Mouse (Mus musculus) C2C12 (cell line): ENCODE results near the gene Cd163. TPM values are rescaled to one million over a fixed set of nuclear protein-coding genes. Genes with fewer than 3 reads are reported as not detected.

ENCODE experiments used
- H3K27me3 ChIP-seq: one replicate; pipeline ENCODE4 v1.6.1; 2011; ENCODE audit not compliant: control insufficient read depth, insufficient read depth, insufficient read length
- H3K36me3 ChIP-seq: one replicate; pipeline ENCODE4 v1.6.1; 2011; ENCODE audit not compliant: control insufficient read depth, insufficient read depth
- H3K4me3 ChIP-seq: one replicate; pipeline ENCODE4 v1.5.1; 2011; ENCODE audit warnings: mild to moderate bottlenecking, control low read depth; ENCODE audit not compliant: poor library complexity, insufficient read depth, severe bottlenecking
- H3K79me2 ChIP-seq: one replicate; pipeline ENCODE4 v1.6.1; 2011; ENCODE audit not compliant: control insufficient read depth, insufficient read depth
- H3K79me3 ChIP-seq: one replicate; pipeline ENCODE4 v1.6.1; 2011; ENCODE audit warnings: low read depth, control low read depth
- H3ac ChIP-seq: one replicate; pipeline ENCODE3; 2011; ENCODE audit warnings: low read depth; ENCODE audit not compliant: control insufficient read depth, insufficient read length
- CEBPB ChIP-seq: IDR thresholded peaks from one replicate; pipeline ENCODE4 v1.6.1; 2011; ENCODE audit warnings: low read depth, mild to moderate bottlenecking, control low read depth, moderate library complexity
- CTCF ChIP-seq: IDR thresholded peaks from one replicate; pipeline ENCODE4 v1.5.1; 2011; ENCODE audit not compliant: control insufficient read depth, insufficient read depth, insufficient read length
- FOSL1 ChIP-seq: IDR thresholded peaks from one replicate; pipeline ENCODE4 v1.8.0; 2011; ENCODE audit warnings: mild to moderate bottlenecking, low read length; ENCODE audit not compliant: poor library complexity, insufficient read depth, severe bottlenecking
- MAX ChIP-seq: IDR thresholded peaks from one replicate; pipeline ENCODE4 v1.6.1; 2011; ENCODE audit warnings: mild to moderate bottlenecking, control low read depth
- MYOD1 ChIP-seq: IDR thresholded peaks from one replicate; pipeline ENCODE4 v1.6.1; 2011; ENCODE audit warnings: low read depth; ENCODE audit not compliant: control insufficient read depth, insufficient read length
- MYOG ChIP-seq: IDR thresholded peaks from one replicate; pipeline ENCODE4 v1.6.1; 2011; ENCODE audit not compliant: control insufficient read depth, insufficient read length; ENCODE audit errors: extremely low read depth
- USF1 ChIP-seq: IDR thresholded peaks from one replicate; pipeline ENCODE4 v1.6.1; 2011; ENCODE audit warnings: low read depth, mild to moderate bottlenecking, control low read depth, moderate library complexity
- polyA plus RNA-seq: library from polyadenylated mRNA; unstranded; fragments of >200 nt; fragmentation: generic; extraction: Trizol; gene quantifications from one replicate; pipeline ENCODE4 v1.2.1, GENCODE M21; 2012; ENCODE audit warnings: missing spikeins

Cd163 gene
- polyA plus RNA-seq, 1 experiment: 0.06 TPM

DNA sequence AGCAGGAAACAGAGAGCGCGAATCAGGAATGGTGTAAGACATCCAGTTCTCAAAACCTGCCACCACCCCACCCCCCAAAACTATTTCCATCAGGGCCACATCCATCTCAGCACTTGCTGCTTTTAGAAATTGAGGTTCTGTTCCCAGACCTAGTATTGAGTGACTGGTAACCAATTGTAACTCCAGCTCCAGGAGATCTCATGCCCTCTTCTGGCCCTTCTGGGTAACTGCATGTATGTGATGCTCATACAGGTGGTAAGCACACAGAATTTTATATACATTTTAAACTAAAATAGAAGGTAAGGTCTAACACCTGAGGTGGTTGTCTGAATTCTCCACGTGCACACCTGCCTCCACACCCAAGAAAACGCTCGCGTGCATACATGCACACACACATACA lies 42.2 kb downstream of the Cd163 start:
- Histone ChIP-seq H3ac (no peak overlapping the region), H3K79me2 (no peaks in the 10 kb centered on the region), H3K27me3 (no peaks in the 10 kb centered on the region), H3K36me3 (no peaks in the 10 kb centered on the region), H3K4me3 (no peak overlapping the region), H3K79me3 (no peaks in the 10 kb centered on the region)
- no peak for TF ChIP-seq MYOG
- TF ChIP-seq CTCF: no peak

GRCm38 (mm10) chr6:124353246-124353645 lies 48.8 kb downstream of the Cd163 start:
- Histone ChIP-seq H3K4me3 (no peak overlapping the region), H3K79me3 (no peaks in the 10 kb centered on the region), H3K27me3 (no peaks in the 10 kb centered on the region), H3K79me2 (no peaks in the 10 kb centered on the region), H3ac (no peak overlapping the region), H3K36me3 (no peaks in the 10 kb centered on the region)
- no peak for TF ChIP-seq MYOG
- TF ChIP-seq FOSL1: no peak

DNA sequence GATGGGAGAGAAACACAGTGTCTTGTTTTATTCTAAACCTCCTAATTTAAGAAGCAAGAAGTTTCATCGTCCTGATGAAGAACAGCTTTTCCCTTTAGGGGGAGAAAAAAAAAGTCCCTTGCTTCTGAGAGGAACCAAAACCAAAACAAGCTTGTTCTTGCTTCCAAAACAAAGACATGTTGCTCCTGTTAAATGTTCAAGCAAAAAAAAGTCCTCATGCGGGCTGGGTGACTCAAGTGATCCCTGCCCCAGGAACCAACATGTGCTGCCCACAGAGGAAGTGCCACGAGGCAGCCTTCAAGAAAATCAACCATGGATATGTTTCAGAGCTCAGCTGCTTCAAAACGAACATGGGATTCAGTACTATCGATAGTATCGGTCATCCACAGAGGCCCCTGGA lies 54.5 kb downstream of the Cd163 start:
- Histone ChIP-seq H3K27me3 (no peaks in the 10 kb centered on the region), H3K36me3 (no peaks in the 10 kb centered on the region), H3K79me3 (no peaks in the 10 kb centered on the region), H3K79me2 (no peaks in the 10 kb centered on the region), H3ac (no peak overlapping the region), H3K4me3 (no peak overlapping the region)
- no peak for TF ChIP-seq FOSL1
- TF ChIP-seq CTCF: no peak
- no peak for TF ChIP-seq USF1

DNA sequence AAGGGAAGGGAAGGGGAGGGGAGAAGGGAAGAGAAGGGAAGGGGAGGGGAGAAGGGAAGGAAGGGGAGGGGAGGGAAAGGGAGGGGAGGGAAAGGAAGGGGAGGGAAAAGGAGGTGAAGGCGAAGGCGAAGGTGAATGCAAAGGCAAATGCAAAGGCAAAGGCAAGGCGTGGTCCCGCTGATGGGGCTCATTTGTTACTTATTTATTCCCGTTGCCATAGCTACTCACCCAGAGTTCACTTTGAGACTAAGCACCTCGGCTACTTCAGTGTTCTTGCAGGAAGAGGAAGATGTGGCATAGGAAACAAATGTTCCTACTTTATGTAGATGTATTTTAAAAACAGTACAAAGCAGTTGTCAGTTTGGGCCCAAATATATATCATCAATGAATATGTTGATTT lies 56.1 kb downstream of the Cd163 start:
- Histone ChIP-seq H3ac (no peak overlapping the region), H3K4me3 (no peak overlapping the region), H3K79me2 (no peaks in the 10 kb centered on the region), H3K27me3 (no peaks in the 10 kb centered on the region), H3K36me3 (no peaks in the 10 kb centered on the region), H3K79me3 (no peaks in the 10 kb centered on the region)
- no peak for TF ChIP-seq CEBPB
- TF ChIP-seq MYOD1: no peak
- TF ChIP-seq FOSL1: no peak
- TF ChIP-seq MYOG: no peak
- no peak for TF ChIP-seq MAX
- no peak for TF ChIP-seq USF1
- TF ChIP-seq CTCF: no peak

- Histone ChIP-seq H3K36me3 (no peaks in the 10 kb centered on the region), H3K27me3 (no peaks in the 10 kb centered on the region), H3K79me3 (no peaks in the 10 kb centered on the region), H3K79me2 (no peaks in the 10 kb centered on the region), H3ac (no peak overlapping the region), H3K4me3 (no peak overlapping the region)
- TF ChIP-seq CTCF (no peak), FOSL1 (no peak), MYOG (no peak), MAX (no peak), MYOD1 (no peak), USF1 (no peak), CEBPB (no peak)
Observed at GRCm38 (mm10) chr6:124364328-124364727, 59.9 kb downstream of the Cd163 start.

DNA sequence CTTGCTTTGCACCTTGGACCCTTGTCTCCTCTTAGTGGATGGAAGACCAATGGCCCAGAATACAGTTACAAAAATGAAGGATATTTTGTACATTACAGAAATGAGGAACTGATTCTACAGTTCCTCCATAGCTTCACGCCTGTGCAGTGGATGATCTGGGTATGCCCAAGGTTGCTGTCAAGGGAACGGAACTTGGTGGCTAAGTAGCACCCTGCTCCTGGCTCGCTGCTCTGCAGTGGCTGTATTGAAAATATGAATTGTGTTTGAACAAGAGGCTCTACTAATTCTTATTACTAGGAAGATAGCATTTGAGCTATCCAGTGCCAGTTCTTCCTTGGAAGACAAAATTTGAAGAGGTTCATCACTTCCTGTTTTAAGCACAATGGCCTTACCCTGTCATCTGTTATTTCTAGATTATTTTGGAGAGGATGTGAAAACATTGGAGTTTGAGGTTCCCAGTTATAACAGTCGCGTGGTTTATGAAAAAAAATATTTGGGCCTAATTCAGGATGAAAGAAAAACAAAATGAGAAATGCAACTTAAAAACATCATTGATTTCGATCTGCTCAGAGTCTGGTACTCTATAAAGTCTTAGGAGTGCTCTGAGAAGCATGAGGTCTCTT lies 69.2 kb downstream of the Cd163 start:
- no peak for TF ChIP-seq USF1
- TF ChIP-seq CEBPB: no peak
- TF ChIP-seq MYOG: no peak
- no peak for TF ChIP-seq FOSL1
- TF ChIP-seq CTCF: no peak
- TF ChIP-seq MYOD1: no peak
- TF ChIP-seq MAX: no peak
- Histone ChIP-seq H3K4me3 (no peak overlapping the region), H3K79me2 (no peaks in the 10 kb centered on the region), H3K27me3 (no peaks in the 10 kb centered on the region), H3K79me3 (no peaks in the 10 kb centered on the region), H3ac (no peak overlapping the region), H3K36me3 (no peaks in the 10 kb centered on the region)
